Mouse (Mus musculus): Measurements from ENCODE around the gene Ccdc106.
"Not testable (repeated sequence)": the region's sequence is repeated elsewhere in the genome, so short reads cannot be mapped to it uniquely, and the experiment has no call there.

Ccdc106 gene

GRCm38 (mm10) chr7:5015118-5016001 lies 5.0 kb upstream of the Ccdc106 start, which contains the start of gene Gm44973:
Gene Gm44973, plus strand, starts transcription at chr7:5015496.
- peak; percentile 67 for ATAC-seq (ENCODE audit: low TSS enrichment)

DNA sequence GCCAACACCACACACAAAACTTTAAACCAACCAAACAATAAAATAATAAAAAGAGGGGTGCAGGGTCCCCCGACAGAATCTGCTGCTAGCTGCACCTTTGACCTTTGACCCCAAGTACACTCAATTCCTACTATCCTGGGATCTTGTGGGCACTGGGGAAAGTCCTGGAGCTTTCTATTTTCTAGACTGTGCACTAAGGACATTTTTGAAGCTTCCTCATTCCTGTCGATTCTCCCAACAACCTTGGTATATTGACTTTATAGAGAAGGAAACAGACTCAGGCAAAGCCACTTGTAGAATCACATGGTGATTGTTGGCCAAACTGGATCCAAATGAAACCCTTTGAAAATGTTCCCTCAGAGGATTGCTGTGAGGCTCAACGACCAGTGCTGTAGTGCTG lies 4.3 kb upstream of the Ccdc106 start:
- no peak for ATAC-seq (ENCODE audit: low TSS enrichment)

DNA sequence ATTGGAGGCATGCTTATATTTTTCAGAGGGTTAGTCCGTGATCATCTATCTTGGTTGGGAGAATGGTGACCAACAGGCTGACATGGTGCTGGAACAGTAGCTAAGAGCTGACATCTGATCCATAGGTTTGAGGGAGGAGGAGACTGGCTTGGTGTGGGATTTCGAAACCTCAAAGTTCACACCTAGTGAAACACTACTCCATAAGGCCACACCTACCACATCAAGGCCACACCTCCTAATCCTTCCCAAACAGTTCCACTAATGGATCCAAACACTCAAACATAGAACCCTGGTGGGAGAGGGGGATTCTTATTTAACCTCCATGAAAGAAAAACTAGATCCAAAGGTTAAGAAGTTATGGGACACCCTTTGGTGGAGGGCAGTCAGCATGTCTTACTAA lies 3.4 kb upstream of the Ccdc106 start:
- ATAC-seq (ENCODE audit: low TSS enrichment) = no peak

- no peak for ATAC-seq (ENCODE audit: low TSS enrichment)
Observed at GRCm38 (mm10) chr7:5017352-5017751, 3.0 kb upstream of the Ccdc106 start.

GRCm38 (mm10) chr7:5017931-5018330 lies 2.4 kb upstream of the Ccdc106 start:
- ATAC-seq (ENCODE audit: low TSS enrichment) = no peak

DNA sequence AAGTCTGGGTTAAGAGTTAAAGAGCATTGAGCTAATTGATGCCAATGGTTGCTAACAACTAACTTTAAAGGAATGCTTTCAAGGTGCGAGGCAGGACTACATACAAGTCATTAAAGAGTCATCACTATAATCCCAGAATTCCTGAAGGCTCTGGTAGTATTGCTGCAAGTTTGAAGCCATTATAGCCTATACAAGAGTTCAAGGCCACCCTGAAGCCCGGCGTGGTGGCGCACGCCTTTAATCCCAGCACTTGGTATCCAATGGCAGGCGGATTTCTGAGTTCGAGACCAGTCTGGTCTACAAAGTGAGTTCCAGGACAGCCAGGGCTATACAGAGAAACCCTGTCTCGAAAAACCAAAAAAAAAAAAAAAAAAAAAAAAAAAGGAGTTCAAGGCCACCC lies 777 bp upstream of the Ccdc106 start:
- not testable (repeated sequence) for ATAC-seq (ENCODE audit: low TSS enrichment)

GRCm38 (mm10) chr7:5020685-5021084 lies 332 bp downstream of the Ccdc106 start:
- ATAC-seq (ENCODE audit: low TSS enrichment) = peak; percentile 2; the same call in 1 of the 2 replicates

DNA sequence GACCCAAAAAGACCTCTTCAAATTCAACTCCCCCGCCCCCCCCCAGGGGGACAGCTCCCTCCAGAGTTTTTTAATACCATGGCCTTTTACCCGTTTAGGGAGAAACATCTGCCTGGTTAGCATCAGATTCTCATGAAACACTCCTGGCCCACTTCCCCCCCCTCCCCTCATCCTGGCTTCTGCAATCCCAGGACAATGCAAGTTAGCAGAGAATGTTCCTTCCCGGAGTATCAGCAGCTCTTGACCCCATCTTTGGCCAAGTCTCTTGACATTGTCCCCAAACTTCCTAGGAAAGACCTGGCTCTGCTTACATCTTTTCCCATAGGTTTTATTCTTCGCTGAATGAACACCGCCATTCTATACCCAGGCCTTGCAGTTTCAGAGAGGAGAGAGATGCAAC lies 844 bp downstream of the Ccdc106 start:
- no peak for ATAC-seq (ENCODE audit: low TSS enrichment)

DNA sequence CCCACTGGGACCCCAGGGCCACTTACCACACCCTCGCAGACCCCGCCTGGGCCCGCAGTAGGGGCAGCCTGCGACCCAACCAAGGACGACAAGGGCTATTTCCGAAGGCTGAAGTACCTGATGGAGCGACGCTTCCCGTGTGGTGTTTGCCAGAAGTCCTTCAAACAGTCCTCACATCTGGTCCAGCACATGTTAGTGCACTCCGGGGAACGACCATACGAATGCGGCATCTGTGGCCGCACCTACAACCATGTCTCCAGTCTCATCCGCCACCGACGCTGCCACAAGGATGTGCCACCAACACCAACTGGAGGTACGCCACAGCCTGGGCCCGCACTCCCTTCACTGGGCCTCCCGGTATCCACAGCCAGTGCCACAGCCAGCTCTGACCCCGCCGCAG lies 9.2 kb downstream of the Ccdc106 start:
- ATAC-seq (ENCODE audit: low TSS enrichment) = no peak

DNA sequence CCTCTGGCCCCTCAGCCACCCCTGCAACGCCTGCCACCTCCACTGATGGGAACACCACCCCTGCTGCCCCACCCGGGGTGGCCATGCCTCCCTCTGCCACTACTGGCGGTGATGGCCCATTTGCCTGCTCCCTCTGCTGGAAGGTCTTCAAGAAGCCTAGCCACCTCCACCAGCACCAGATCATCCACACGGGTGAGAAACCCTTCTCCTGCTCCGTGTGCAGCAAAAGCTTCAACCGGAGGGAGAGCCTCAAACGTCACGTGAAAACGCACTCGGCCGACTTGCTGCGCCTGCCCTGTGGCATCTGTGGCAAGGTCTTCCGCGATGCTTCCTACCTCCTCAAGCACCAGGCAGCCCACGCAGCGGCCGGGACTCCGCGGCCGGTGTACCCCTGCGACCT lies 9.6 kb downstream of the Ccdc106 start:
- ATAC-seq (ENCODE audit: low TSS enrichment) = no peak

- ATAC-seq (ENCODE audit: low TSS enrichment) = no peak
Observed at GRCm38 (mm10) chr7:5030554-5031275, 10.4 kb downstream of the Ccdc106 start.

DNA sequence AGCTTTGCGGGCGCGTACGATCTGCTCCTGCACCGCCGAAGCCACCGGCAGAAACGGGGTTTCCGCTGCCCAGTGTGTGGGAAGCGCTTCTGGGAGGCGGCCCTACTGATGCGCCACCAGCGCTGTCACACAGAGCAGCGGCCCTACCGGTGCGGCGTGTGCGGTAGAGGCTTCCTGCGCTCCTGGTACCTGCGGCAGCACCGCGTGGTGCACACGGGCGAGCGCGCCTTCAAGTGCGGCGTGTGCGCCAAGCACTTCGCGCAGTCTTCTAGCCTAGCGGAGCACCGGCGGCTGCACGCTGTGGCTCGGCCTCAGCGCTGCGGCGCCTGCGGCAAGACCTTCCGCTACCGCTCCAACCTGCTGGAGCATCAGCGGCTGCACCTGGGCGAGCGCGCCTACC lies 11.1 kb downstream of the Ccdc106 start:
- ATAC-seq (ENCODE audit: low TSS enrichment) = no peak

- no peak for ATAC-seq (ENCODE audit: low TSS enrichment)
Observed at GRCm38 (mm10) chr7:5033818-5034217, 13.5 kb downstream of the Ccdc106 start, which contains the start of gene 4632433K11Rik. Gene 4632433K11Rik, plus strand, starts transcription at chr7:5034118.

DNA sequence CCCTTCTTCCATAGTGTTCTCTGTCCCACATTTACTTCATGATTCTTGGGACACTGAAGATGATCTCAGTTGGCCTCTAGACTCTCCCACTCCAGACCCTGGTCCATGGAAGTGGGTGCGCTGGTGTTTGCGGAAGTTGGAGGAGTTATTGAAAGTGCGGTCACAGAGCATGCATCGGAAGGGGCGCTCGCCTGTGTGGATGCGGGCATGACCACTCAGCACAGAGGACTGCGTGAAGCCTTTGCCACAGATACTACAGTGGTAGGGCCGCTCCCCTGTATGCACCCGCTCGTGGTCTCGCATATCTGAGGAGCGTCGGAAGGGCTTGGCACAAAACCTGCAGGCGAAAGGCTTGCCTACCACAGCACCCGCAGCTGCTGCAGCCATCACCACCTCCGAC lies 15.3 kb downstream of the Ccdc106 start:
- ATAC-seq (ENCODE audit: low TSS enrichment) = no peak

DNA sequence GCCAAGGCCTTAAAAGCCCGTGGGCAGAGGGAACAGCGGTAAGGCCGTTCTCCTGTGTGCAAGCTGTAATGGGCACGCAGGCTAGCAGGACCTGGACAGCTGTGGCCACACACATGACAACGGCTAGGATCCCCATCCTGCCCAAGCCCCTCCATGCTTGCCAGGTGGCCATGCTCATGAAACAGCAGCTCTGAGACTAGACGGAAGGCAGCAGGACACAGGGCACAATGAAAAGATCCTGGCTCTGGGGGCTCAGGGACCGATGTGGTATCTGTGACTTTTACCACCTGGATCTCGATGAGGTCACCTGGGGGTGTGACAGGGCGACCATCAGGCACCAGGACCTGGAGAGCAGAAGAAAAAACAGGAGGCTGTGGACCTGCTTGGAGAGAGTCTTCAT lies 15.8 kb downstream of the Ccdc106 start:
- ATAC-seq (ENCODE audit: low TSS enrichment) = no peak

DNA sequence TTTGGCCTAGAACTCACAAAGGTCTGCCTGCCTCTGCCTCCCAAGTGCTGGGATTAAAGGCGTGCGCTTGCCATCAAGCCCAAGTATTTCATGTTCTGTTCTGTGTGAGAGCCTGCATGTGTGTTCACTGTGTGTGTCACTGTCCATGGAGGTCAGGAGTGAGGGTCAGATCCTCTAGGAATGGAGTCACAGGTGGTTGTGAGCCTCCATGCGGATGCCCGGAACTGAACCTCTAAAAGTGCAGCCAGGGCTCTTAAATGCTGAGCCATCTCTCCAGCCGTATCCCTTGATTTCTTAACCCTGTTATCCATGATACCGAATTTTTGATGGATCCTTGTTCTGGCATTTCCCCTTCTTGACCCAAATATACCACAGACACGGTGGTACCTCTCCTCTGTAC lies 16.7 kb downstream of the Ccdc106 start:
- no peak for ATAC-seq (ENCODE audit: low TSS enrichment)

DNA sequence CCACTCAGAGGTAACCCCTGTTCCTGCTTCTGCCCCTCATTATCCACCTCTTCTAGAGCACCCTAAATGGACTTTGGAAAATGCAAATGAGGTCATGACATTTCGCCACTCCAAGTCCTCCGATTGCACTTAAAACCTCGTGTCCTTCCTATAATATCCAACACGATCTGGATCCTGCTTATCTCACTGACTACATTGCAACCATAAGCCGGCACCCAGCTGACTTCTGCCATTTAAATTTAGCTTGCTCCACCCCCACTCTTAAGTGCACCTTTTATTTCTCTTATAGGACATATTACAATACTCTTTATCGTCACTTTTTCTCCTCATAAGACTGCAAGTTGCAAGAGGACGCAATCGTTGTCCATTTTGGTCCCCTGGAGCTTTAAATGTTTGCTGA lies 17.1 kb downstream of the Ccdc106 start:
- no peak for ATAC-seq (ENCODE audit: low TSS enrichment)

- peak; percentile 97 for ATAC-seq (ENCODE audit: low TSS enrichment)
Observed at GRCm38 (mm10) chr7:5038109-5038732, 17.9 kb downstream of the Ccdc106 start, which contains the start of gene Zfp784. Gene Zfp784, minus strand, starts transcription at chr7:5038446.

- ATAC-seq (ENCODE audit: low TSS enrichment) = no peak
Observed at GRCm38 (mm10) chr7:5038940-5039339, 18.6 kb downstream of the Ccdc106 start.

DNA sequence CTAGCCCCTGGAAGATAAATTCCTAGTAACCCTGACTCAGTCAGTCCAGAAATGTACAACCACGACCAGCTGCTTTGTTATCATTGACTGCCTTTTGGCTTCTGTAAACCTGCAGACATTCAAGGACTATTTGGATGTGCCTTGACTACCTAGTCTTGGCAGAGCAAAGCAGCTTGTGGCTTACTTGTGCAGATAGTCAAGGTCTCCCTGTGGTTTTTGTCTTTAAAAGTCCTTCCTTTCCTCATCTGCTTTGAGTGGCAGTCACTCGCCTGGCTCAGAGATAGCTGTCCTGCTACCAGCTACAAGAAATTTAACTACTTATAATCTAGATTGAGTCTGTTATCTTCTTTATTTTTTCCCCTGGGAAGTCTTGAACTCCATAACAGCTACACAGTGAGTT lies 24.6 kb downstream of the Ccdc106 start:
- ATAC-seq (ENCODE audit: low TSS enrichment) = no peak

GRCm38 (mm10) chr7:5046112-5046511 lies 25.8 kb downstream of the Ccdc106 start:
- ATAC-seq (ENCODE audit: low TSS enrichment) = no peak

GRCm38 (mm10) chr7:5047313-5047712 lies 27.0 kb downstream of the Ccdc106 start:
- no peak for ATAC-seq (ENCODE audit: low TSS enrichment)
